Mouse (Mus musculus) left cerebral cortex, adult 11 months (tissue): Measurements from ENCODE around the gene Rngtt.
"Not testable (repeated sequence)": the region's sequence is repeated elsewhere in the genome, so short reads cannot be mapped to it uniquely, and the experiment has no call there.

ENCODE experiments used
- DNase-seq: peaks from one replicate; pipeline ENCODE4 v3.0.0; 2022; ENCODE audit warnings: low spot score

Rngtt gene

DNA sequence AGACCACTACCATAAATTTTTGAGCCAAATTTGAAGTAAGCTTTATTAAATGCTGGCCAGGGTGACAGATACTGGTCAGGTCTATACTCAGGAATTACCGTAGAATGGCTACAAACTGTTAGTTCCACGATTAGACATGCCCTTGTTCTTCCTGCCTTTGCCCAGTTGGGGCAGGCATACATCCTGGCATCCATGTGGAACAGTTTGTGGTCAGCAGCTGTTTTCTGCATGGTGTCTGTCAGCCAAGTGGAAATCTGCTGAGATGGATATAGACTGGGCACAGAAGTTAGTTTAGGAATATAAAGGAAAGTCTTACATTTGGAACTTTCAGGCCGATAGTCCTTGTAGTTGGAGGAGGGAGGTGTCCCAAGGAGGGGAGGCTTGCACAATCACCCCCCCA is 136.8 kb downstream of the Rngtt start:
- DNase-seq = no peak

GRCm38 (mm10) chr4:33450356-33450755 is 140.2 kb downstream of the Rngtt start:
- not testable (repeated sequence) for DNase-seq

DNA sequence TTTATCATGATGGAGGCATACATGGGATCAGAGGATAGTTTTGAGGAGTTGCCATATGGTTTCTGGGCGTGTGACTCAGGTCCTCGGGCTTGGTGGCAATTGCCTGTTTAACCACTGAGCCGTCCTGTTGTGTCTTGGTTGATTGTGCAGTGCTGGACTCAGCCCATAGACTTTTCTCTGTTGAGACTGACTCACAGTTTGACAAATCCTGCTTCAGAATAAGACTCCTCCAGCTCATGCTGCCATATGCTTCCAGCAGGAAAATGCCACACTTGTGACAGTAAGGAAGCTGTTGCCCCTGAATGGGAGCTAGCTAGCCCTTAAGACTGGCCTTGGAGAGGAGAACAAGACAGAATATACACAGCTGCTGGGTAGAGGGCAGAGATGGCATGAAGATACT is 149.7 kb downstream of the Rngtt start:
- no peak for DNase-seq

DNA sequence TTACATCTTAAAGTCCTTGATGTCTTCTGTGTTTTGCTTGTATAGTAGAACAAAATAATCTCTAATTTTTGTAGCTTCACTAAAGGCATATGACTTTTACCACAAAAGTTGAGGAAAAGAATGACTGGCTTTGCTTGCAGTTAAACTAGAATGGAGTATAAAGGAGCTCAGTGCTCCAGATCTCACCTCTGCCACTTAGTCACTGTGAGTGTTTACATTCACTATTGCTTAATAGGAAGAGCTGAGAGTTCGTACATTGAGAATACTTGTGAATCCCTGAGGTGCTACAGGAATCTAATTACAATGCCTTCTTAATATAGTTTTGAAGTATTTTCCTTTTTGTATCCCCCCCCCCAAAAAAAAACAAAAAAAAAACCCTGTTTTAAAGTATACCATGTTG is 154.3 kb downstream of the Rngtt start:
- no peak for DNase-seq

GRCm38 (mm10) chr4:33465871-33466270 is 155.8 kb downstream of the Rngtt start:
- no peak for DNase-seq

DNA sequence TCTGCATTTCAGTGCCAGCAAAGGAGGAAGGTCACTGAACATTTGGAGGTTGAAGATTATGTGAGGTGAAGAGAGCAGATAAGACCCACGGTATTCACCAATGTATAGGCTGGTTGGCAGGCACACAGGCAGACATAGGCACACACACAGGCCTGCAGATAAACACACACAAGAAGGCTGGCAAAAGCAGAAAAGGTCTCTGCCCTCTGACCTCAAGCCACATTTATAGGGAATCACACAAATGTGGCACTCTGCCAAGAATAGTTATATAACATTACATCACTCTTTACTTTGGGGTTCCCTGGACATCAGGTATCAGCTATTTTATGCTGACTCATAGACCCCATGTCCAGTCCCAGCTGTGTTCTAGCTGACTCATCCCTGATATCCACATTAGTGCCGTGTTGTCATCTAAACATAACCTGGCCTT is 156.9 kb downstream of the Rngtt start:
- DNase-seq = no peak

- peak; percentile 53 for DNase-seq
Measured at GRCm38 (mm10) chr4:33467627-33468026, 157.5 kb downstream of the Rngtt start.

GRCm38 (mm10) chr4:33468151-33468550 is 158.0 kb downstream of the Rngtt start:
- DNase-seq = no peak

- DNase-seq = no peak
Measured at GRCm38 (mm10) chr4:33470671-33471302, 160.7 kb downstream of the Rngtt start.

DNA sequence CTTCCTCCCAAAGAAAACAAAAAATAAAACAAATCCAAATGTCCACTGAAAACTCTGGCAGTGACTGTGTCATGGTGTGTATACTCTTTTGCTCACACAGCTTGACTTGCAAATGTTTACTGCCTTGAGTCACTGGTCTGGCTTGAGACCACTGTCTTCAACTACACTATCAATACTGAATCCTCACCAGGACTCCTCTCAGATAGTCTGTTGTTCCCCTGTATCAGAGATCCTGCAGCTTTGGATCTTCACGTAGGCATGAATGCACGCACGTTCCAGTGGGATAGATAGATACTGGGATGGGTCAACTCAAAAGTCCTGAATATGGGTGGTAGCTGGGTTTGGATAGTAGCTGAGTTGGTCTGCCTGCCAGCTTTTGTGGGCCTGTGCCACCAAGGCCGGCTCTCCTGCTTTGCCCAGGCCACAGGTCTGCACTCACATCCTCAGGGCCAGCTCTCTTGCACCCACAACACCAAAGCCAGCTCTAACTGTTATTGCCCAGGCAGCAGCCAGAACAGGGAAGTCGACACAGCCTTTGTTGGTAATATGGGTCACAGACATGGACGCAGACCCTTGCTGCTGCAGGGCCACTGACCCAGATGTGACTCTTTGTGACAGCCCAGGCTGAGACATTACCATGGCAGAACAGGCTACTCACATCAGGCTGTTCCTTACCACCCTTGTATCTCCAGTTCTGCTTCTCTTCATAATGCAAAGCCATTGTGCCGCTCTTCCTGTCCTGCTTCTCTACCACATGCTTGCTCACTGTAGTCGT is 168.1 kb downstream of the Rngtt start:
- DNase-seq = no peak

- no peak for DNase-seq
Measured at GRCm38 (mm10) chr4:33481721-33482120, 171.6 kb downstream of the Rngtt start.

GRCm38 (mm10) chr4:33486050-33486449 is 175.9 kb downstream of the Rngtt start:
- no peak for DNase-seq

DNA sequence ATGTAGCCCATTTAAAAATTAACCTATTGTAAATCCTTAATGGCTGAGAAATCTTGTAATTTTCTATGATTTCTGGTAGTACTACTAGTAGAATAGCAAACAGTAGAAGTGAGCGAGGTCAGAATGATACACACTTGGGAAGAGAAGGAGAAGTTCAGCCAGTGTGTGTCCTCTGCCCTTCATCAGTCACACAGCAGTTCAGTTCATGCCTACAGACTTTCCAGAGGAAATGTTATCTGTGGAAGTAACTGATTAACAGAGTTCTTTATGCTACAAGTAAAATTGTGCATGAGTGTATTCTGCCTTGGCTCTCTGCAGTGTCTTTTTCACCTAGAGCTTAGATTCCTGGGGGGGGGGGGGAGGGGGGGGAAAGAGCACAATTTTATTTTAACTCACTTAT is 181.0 kb downstream of the Rngtt start:
- no peak for DNase-seq

GRCm38 (mm10) chr4:33494377-33494776 is 184.3 kb downstream of the Rngtt start:
- DNase-seq = no peak

- DNase-seq = no peak
Measured at GRCm38 (mm10) chr4:33496985-33497384, 186.9 kb downstream of the Rngtt start.

GRCm38 (mm10) chr4:33497657-33498056 is 187.5 kb downstream of the Rngtt start:
- no peak for DNase-seq

DNA sequence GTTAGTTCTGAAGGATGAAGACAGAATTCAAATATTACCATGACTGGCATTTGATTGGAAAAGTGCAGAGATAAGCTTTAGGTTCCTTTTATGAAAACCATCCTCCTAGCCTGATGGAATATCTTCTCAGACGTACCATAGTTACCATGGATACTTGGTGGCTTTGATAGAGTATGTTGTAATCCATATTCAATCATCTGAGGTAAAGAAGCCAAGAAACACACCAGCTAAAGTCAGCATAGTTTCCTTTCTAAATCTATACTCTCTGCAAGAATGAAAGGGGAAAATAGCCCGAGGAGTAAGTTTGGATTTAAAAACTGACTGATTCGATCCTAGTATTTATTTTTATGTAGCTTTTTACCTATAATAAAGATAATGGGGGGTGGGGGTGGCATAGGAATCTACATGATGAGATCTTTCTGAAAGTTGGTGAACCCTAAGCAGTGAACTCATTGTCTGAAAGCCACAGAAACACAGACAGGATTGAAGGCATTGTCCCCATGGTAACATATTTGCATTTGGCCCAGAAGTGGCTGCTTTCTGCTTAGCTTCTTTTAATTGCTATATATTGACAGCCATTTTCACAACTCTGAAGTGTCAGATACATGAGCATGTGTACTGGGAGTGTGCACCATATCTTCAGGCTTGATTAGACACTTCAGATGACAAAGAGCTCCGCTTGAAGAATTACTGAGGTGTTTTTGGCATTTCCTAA is 188.2 kb downstream of the Rngtt start:
- no peak for DNase-seq

GRCm38 (mm10) chr4:33506638-33507037 is 196.5 kb downstream of the Rngtt start:
- no peak for DNase-seq

GRCm38 (mm10) chr4:33510544-33510943 is 200.4 kb downstream of the Rngtt start:
- DNase-seq = no peak

GRCm38 (mm10) chr4:33513421-33513820 is 203.3 kb downstream of the Rngtt start:
- DNase-seq = no peak

DNA sequence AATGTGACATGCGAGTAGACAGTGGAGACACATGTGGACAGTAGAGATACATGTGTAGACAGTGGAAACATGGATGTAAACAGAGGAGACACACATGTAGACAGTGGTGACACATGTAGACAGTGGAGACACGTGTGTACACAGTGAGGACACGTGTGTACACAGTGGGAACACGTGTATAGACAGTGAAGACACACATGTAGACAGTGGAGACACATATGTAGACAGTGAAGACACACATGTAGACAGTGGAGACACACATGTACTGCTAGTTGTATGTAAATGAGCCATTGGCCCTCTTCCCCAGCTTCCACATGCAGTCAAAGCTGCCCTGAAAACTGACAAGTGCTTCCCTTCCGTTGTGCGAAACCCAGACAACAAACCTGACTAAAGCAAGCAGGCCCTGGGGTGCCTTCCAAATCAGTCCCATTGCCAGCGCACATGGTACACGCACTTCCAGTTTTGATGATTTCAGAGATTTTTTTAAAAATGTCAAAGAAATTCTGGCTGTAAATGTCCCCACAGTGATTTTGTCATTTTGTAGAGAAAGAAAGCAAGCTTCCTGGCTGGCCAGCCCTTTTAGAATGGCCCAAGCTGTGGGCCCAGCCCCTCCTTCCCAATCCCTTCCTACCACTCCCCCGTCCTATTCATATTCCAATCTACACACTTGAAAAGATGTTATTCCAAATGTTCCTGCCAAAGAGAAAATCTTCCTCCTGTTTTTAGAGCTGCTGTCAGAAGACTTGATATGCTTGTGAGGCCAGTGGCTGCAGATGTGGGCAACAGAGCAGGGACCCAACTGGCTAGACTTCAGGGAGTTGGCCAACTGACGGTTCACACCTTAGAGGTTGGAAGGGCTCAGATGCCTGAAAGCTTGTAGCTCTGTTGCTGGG is 204.2 kb downstream of the Rngtt start:
- no peak for DNase-seq

DNA sequence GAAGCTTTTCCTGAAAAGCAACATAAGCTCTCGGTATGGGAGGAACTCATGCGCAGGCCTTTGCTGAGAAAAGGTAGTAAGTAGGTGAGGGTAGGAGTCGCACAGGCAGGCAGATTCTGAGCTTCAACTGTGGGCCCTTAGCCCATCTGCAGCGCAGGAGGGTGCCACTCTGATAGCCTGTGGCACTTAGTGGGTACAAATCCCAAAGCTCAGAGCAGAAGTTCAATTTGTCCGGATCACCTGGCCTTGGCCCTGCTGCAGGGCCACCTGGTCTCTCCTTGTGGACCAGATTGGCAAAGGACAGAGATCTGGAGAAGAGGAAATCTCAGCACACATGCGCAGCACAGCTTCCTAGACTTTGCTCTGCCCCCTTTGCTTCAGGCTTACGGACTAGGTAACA is 210.1 kb downstream of the Rngtt start:
- no peak for DNase-seq
